Mouse (Mus musculus) heart, embryonic 13.5 days (tissue): ENCODE measurements around the gene Specc1l. TPM values are rescaled to one million over a fixed set of nuclear protein-coding genes. Genes with fewer than 3 reads are reported as not detected.
"Not testable (repeated sequence)": the region's sequence is repeated elsewhere in the genome, so short reads cannot be mapped to it uniquely, and the experiment has no call there.

Experiments
- ATAC-seq: fragments of 200-750 bp; cut with Nextera tagmentation; 2 replicates; pipeline ENCODE4 v1.8.0; 2017; ENCODE audit warnings: moderate TSS enrichment; ENCODE audit not compliant: insufficient number of reproducible peaks, low FRiP score, low TSS enrichment; ENCODE audit errors: extremely low read depth
- H3K27ac ChIP-seq: fragments of 300-500 bp; sonication (generic); replicated peaks from 2 replicates; pipeline ENCODE4 v1.5.1; 2015; ENCODE audit warnings: moderate library complexity, mild to moderate bottlenecking, inconsistent platforms
- H3K27me3 ChIP-seq: fragments of 300-500 bp; sonication (generic); replicated peaks from 2 replicates; pipeline ENCODE4 v1.6.1; 2015; ENCODE audit warnings: mild to moderate bottlenecking, inconsistent platforms
- H3K36me3 ChIP-seq: fragments of 300-500 bp; sonication (generic); 2 replicates; pipeline ENCODE4 v1.6.1; 2015; ENCODE audit warnings: mild to moderate bottlenecking, inconsistent platforms
- H3K4me1 ChIP-seq: fragments of 300-500 bp; sonication (generic); 2 replicates; pipeline ENCODE4 v1.6.1; 2015; ENCODE audit warnings: inconsistent platforms
- H3K4me2 ChIP-seq: fragments of 300-500 bp; sonication (generic); 2 replicates; pipeline ENCODE4 v1.6.1; 2015; ENCODE audit warnings: inconsistent platforms, mild to moderate bottlenecking, moderate library complexity
- H3K4me3 ChIP-seq: fragments of 300-500 bp; sonication (generic); 2 replicates; pipeline ENCODE4 v1.5.1; 2015; ENCODE audit warnings: moderate library complexity, mild to moderate bottlenecking, inconsistent platforms
- H3K9ac ChIP-seq: fragments of 300-500 bp; sonication (generic); 2 replicates; pipeline ENCODE4 v1.6.1; 2015; ENCODE audit warnings: inconsistent platforms, mild to moderate bottlenecking, moderate library complexity
- H3K9me3 ChIP-seq: fragments of 300-500 bp; sonication (generic); 2 replicates; pipeline ENCODE4 v1.6.1; 2016; ENCODE audit warnings: inconsistent platforms
- WGBS: fragments of 180-500 bp; shearing (Covaris S2); methylation state at CpG from one replicate; pipeline ENCODE4 v1.1.7; 2015; ENCODE audit warnings: mixed read lengths; 5-methylcytosine and 5-hydroxymethylcytosine counted together
- polyA plus RNA-seq: library from polyadenylated mRNA; unstranded; fragments of >200 nt; fragmentation: Nextera tagmentation; extraction: Ambion mirVana; gene quantifications from 2 replicates; pipeline ENCODE4 v1.2.1, GENCODE M21; 2015

Specc1l gene
- polyA plus RNA-seq, 1 experiment from 2014 or later = 19.9 TPM

DNA sequence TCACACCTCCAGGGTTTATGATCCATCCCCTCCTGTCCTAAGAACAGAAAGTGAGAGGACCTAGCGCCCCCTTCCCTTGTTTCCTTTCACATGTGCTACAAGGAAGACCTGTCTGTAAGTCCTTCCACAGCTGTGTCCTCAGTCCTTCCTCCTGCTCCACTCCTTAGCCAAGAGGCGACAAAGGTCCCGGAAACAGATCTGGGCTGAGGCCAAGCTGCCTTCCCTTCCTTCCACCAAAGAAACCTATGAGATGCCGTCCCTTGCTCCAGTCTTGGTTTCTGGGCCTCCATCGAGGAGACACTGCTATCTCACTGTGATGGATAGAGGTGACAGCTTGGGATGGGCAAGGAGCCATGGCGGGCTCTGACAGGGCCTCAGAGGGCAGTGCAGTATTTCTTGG, 123.2 kb downstream of the Specc1l start:
- Histone ChIP-seq H3K9ac (no peak overlapping the region), H3K36me3 (peaks cover 8% of the 10 kb centered on the region), H3K4me1 (peaks cover 10% of the 10 kb centered on the region; the same call in 1 of the 2 replicates), H3K27me3 (no peaks in the 10 kb centered on the region), H3K4me3 (no peak overlapping the region), H3K27ac (no peak overlapping the region), H3K9me3 (no peaks in the 10 kb centered on the region), H3K4me2 (no peak overlapping the region)
- ATAC-seq = no peak
- 69% methylated on average over 6 of the region's 6 CpGs for WGBS

- no peak overlapping the region for H3K27ac ChIP-seq
- no peaks in the 10 kb centered on the region; the same call in 1 of the 2 replicates for H3K27me3 ChIP-seq
- H3K4me3 ChIP-seq = no peak overlapping the region
- peaks cover 10% of the 10 kb centered on the region; the same call in 1 of the 2 replicates for H3K4me1 ChIP-seq
- 80% methylated on average over 10 of the region's 10 CpGs for WGBS
- no peak overlapping the region for H3K4me2 ChIP-seq
- ATAC-seq = no peak
- no peak overlapping the region for H3K9ac ChIP-seq
- no peaks in the 10 kb centered on the region for H3K9me3 ChIP-seq
- H3K36me3 ChIP-seq = peaks cover 8% of the 10 kb centered on the region
Measured at GRCm38 (mm10) chr10:75337231-75337630, 125.4 kb downstream of the Specc1l start.

- no peak overlapping the region for H3K4me3 ChIP-seq
Measured at GRCm38 (mm10) chr10:75338852-75339251, 127.0 kb downstream of the Specc1l start.

GRCm38 (mm10) chr10:75339377-75339776, 127.5 kb downstream of the Specc1l start:
- no peak overlapping the region for H3K27ac ChIP-seq
- H3K4me3 ChIP-seq = no peak overlapping the region
- no peak overlapping the region for H3K4me2 ChIP-seq
- WGBS = 77% methylated on average over 7 of the region's 7 CpGs
- no peaks in the 10 kb centered on the region; the same call in 1 of the 2 replicates for H3K27me3 ChIP-seq
- no peaks in the 10 kb centered on the region for H3K9me3 ChIP-seq
- no peaks in the 10 kb centered on the region for H3K36me3 ChIP-seq
- 0 out of 2 replicates have a peak, but pooled peaks cover 4% of the 10 kb centered on the region for H3K4me1 ChIP-seq
- no peak for ATAC-seq
- H3K9ac ChIP-seq = no peak overlapping the region

More at GRCm38 (mm10) chr10:75338852-75339251, 127.0 kb downstream of the Specc1l start:
- ATAC-seq = no peak
- H3K36me3 ChIP-seq = peaks cover under 1% of the 10 kb centered on the region; the same call in 1 of the 2 replicates
- peaks cover 7% of the 10 kb centered on the region; the same call in 1 of the 2 replicates for H3K4me1 ChIP-seq
- H3K27ac ChIP-seq = no peak overlapping the region
- H3K9me3 ChIP-seq = no peaks in the 10 kb centered on the region
- H3K4me2 ChIP-seq = no peak overlapping the region
- 71% methylated on average over 5 of the region's 5 CpGs for WGBS
- H3K9ac ChIP-seq = no peak overlapping the region
- no peaks in the 10 kb centered on the region; the same call in 1 of the 2 replicates for H3K27me3 ChIP-seq

DNA sequence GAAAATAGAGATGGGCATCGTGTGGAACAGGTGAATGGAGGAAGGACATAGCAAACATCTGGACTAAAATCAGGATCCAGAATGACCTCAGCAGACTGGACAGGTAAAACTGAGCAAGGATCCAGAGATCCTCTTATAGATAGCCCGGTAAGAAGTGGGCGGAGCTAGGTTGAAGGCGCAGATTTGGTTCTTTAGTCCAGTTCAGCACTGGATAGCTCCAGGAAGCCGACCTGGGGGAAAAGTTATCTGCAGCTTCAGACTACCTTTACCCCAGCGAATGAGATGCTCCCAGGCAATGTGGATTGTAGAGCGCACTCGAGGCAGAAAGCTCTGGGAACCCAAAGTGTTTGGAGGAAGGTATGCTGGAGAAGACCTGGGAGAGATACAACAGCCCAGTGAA, 130.1 kb downstream of the Specc1l start:
- Histone ChIP-seq H3K4me1 (peaks cover 8% of the 10 kb centered on the region), H3K9me3 (peaks cover 8% of the 10 kb centered on the region; the same call in 1 of the 2 replicates), H3K36me3 (no peaks in the 10 kb centered on the region), H3K27me3 (no peaks in the 10 kb centered on the region; the same call in 1 of the 2 replicates), H3K4me2 (no peak overlapping the region), H3K9ac (no peak overlapping the region), H3K27ac (no peak overlapping the region), H3K4me3 (no peak overlapping the region)
- no peak for ATAC-seq
- 32% methylated on average over 8 of the region's 8 CpGs for WGBS

GRCm38 (mm10) chr10:75344563-75344962, 132.7 kb downstream of the Specc1l start:
- H3K9me3 ChIP-seq, H3K4me3 ChIP-seq, ATAC-seq, H3K4me1 ChIP-seq, H3K36me3 ChIP-seq, H3K27me3 ChIP-seq, H3K4me2 ChIP-seq, H3K9ac ChIP-seq: not testable (repeated sequence)
- 46% methylated on average over 1 of the region's 1 CpGs for WGBS
- H3K27ac ChIP-seq = 0 out of 2 replicates have a peak overlapping the region, but pooled peaks have one; percentile 56

DNA sequence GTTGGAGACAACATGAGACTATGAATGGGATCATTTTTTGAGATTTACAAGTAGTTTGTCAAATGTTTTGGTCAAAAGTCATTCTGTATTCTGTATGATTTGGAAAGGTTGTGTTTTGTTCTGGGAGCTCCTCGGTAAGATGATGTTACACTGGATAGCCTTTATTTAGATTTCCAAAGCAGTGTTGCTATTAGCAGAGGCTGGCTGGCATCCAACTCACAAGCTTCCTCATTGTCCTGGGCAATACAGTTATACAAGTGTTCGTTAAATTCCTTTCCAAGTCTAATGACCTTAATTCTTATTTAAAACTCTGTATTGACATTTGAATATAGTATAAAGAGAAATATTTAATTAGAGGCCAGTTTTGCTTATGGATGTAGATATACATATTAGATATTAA, 133.4 kb downstream of the Specc1l start:
- 34% methylated on average over 2 of the region's 2 CpGs for WGBS
- no peak overlapping the region for H3K9ac ChIP-seq

DNA sequence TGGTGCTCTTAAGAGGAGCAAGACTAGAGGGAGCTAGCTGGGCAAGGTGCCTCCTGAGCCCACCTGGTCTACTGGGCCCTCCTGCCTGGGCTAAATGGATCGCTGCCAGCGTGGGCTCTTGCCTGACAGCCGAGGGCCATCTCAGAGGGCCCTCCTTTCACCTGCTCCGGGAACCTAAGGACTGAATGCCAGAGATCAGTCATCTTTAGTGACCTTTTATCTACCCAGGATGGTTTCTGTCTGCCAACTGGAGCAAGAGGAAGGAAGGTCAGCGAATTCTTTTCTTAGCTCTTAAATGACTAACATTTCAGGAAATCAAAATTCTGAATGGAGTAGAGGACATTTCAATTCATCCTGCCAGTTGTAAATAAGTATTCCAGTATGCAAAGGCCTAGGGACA, 138.7 kb downstream of the Specc1l start:
- no peak overlapping the region for H3K9ac ChIP-seq
- H3K27me3 ChIP-seq = no peaks in the 10 kb centered on the region
- no peak overlapping the region for H3K4me2 ChIP-seq
- H3K4me1 ChIP-seq = peaks cover 7% of the 10 kb centered on the region
- ATAC-seq = no peak
- no peak overlapping the region for H3K4me3 ChIP-seq
- H3K9me3 ChIP-seq = peaks cover 8% of the 10 kb centered on the region; the same call in 1 of the 2 replicates
- WGBS = 60% methylated on average over 5 of the region's 5 CpGs
- H3K36me3 ChIP-seq = no peaks in the 10 kb centered on the region
- H3K27ac ChIP-seq = no peak overlapping the region

More for the DNA sequence above, 133.4 kb downstream of the Specc1l start:
- ATAC-seq = no peak
- Histone ChIP-seq H3K4me2 (no peak overlapping the region), H3K27me3 (no peaks in the 10 kb centered on the region; the same call in 1 of the 2 replicates), H3K9me3 (peaks cover 8% of the 10 kb centered on the region; the same call in 1 of the 2 replicates), H3K4me1 (peaks cover 8% of the 10 kb centered on the region), H3K4me3 (no peak overlapping the region), H3K27ac (peak overlapping the region; percentile 56; the same call in 1 of the 2 replicates), H3K36me3 (no peaks in the 10 kb centered on the region)

DNA sequence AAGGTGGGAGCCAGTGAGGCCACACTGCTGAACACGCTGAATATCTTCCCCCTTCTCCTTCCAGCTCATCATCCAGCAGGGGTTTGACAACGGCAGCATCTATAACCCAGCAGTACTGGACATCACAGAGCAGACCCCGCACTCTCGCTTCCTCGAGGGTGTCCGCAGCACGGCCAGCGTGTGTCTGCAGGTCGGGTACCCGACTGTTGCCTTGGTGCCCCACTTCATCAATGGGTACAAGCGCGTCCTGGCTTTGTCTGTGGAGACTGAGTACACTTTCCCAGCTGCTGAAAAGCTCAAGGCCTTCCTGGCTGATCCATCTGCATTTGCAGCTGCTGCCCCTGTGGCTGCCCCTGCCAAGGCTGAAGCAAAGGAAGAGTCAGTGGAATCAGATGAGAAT, 140.7 kb downstream of the Specc1l start:
- WGBS = 93% methylated on average over 12 of the region's 12 CpGs
- no peak overlapping the region for H3K4me2 ChIP-seq

DNA sequence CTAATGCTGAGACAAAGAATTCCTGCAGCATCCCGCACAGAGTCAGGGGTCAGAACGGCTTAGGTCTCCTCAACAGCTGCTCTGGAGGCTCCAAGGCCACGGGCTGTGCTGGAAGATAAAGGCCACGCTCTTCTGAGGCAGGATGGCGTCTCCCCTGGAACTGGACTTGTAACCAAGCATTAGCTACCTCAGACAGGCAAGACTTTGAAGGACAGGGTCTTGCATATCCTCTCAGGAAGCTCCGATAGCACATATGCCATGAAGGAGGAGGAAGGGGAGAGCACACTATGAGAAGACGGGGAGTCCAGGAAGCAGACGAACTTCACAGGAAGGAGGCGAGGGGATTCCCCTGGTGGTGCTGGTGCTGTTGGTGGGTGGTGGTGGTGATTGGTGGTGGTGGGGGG, 142.0 kb downstream of the Specc1l start:
- H3K36me3 ChIP-seq, H3K4me2 ChIP-seq, H3K9ac ChIP-seq, H3K9me3 ChIP-seq, H3K4me3 ChIP-seq, H3K27me3 ChIP-seq, H3K27ac ChIP-seq, ATAC-seq: not testable (repeated sequence)
- WGBS = 23% methylated on average over 8 of the region's 9 CpGs
- H3K4me1 ChIP-seq = peaks cover 11% of the 10 kb centered on the region

More for the DNA sequence above, 140.7 kb downstream of the Specc1l start:
- no peak overlapping the region for H3K9ac ChIP-seq
- H3K4me1 ChIP-seq = peaks cover 11% of the 10 kb centered on the region
- ATAC-seq = no peak
- no peak overlapping the region for H3K27ac ChIP-seq
- H3K36me3 ChIP-seq = no peaks in the 10 kb centered on the region
- H3K4me3 ChIP-seq = no peak overlapping the region
- H3K9me3 ChIP-seq = no peaks in the 10 kb centered on the region
- H3K27me3 ChIP-seq = no peaks in the 10 kb centered on the region

DNA sequence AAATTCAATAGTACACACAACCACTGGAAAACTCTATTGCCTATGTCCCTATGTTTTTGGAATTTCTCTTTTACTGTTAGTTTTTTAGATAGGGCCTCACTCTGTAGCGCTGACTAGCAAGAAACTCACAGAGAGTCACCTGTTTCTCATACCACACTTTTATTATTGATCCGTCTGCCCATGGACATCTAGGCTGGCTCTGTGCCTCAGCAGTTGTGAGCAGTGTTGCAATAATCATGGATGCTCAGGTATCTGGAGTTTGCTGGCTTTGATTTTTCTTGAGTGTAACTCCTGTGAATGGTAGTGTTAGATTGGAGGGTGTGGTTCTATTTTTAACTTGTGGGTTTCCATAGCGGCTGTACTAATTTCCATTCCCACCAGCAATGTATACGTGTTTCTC, 143.5 kb downstream of the Specc1l start:
- H3K9me3 ChIP-seq = no peaks in the 10 kb centered on the region
- H3K9ac ChIP-seq = no peak overlapping the region
- H3K27ac ChIP-seq = peak overlapping the region; percentile 24; the same call in 1 of the 2 replicates
- no peak overlapping the region for H3K4me2 ChIP-seq
- H3K27me3 ChIP-seq = no peaks in the 10 kb centered on the region
- ATAC-seq = no peak
- H3K4me1 ChIP-seq = peaks cover 11% of the 10 kb centered on the region
- 36% methylated on average over 4 of the region's 4 CpGs for WGBS
- H3K36me3 ChIP-seq = no peaks in the 10 kb centered on the region
- no peak overlapping the region for H3K4me3 ChIP-seq
